Mouse (Mus musculus) T-helper 2 cell (primary cell): ENCODE measurements at regions not wholly inside any gene's neighbourhood (a gene's known extent, or its start where the extent isn't known, plus 50 kb on each side); places are given as distances from the start of the nearest gene placed in this dataset.

Experiments used
- in situ Hi-C: fragments of 300-600 bp; cut with MboI, MseI; formaldehyde crosslinking; loops from one replicate; pipeline ENCODE4 v1.15.1; 2025; ENCODE audit warnings: high pct_unique_total_duplicates

DNA sequence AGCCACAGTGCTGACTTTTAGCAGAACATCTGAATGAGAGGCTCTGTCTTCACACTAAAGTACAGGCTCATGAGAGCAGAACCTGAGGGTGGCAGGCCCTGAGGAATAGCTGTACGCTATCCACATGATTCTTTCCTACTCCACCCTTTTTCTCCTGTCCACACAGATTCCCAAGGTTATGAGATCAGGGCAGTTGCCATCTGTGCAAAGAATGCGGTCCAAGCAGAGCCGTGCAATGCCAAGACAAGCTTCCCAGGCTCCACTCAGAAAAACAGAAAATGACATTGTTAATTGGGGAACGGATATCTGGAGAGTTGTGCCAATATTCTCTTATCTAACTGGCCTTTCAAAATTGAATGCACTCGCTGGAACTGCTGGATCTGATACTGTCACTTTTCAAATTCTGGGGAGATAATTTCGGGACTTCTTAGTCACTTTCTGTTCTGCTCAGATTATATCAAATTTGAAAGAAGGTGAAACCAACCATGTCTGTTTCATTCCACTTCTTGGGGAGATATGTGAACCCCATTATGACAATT, 462.3 kb upstream of the Got2 start:
- in situ Hi-C loops, result no loop called here

DNA sequence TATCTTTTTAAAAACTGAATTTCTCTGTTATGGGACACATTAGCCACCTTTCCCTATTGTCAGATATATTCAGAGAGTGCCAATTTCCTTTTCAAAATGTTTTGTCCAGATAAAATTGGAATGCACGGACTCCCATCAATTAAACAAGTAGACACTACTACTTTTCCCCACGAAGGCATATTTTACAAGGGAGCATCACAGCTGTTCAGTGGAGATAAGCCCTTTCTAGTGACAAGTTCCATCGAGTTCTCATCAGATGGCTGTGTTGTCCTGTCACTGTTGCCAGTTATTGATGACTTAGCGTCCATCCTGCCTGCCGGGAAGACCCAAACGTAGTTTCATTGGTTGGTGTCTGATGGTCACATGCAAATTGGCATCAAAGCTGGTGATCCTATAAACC, 461.2 kb upstream of the Got2 start:
- in situ Hi-C loops, result no loop called here

DNA sequence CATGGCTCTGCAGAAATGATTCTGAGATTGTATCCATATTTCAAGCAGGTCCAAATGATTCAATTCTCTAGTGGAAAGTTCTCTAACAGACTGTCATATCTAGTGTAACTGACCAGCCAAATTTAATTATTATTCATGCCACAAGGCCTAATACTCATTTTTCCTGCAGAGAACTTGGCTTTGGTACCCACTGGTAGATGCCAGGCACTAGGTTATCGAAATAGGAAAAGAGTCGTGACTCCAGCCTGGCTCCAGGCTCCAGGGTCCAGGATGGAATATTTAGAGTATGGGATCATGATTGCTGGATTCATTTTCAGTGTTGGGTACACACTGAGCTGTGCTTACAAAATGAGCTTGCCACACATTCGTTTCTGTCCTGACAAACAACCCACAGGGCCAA, 452.4 kb upstream of the Got2 start:
- in situ Hi-C loops, result no loop called here

DNA sequence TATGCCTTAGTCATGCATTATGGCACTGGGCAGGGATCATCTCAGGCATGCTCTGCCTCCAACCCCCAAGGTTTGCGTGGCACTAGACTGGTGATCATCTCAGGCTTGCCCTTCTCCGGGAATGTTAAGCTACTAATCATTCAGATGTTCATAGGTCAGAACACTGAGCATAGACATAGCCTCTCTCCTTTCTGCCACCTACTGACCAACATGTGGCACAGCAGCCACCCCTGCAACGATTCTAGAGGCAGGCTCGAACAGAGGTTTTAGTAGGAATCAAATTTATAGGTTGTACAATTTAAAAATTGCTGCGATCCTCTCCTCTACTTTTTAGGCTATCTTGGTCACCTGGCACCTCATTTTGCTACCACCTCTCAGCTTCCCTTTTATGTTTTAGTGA, 430.0 kb upstream of the Got2 start:
- in situ Hi-C loops, result no loop called here

DNA sequence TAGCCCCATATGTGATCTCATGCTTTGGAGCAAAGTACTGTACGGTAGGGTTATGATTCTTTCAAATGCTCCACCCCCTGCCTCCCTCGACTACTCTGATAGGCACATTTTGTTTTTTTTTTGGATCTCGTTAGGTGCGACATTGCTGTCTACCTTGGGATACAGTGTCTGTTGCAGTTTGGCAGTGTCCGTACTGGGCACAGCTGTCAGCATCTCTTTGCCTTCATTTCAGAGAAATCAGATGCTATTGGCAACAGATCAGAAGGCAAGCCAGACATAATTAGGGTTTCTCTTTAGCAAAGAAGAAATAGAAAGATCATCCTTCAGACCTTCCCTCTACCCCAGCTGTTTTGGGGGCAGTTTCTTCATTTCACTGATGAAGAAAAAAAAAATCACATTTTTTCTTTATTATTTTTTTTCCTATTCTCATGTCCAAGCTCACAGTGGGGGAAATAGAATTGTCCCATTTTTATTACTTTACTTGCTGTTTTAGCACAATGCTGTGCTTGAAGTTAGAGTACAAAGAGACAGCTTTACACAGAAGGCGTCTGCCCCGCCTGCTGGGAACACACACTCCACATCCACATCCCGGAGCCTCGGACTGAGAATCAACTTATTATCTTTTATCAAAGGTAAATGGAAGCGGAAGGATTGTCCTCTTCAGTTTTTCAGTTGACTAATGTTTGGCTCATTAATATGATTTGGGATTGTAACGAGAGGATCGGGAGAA, 420.8 kb upstream of the Got2 start:
- in situ Hi-C loops, result no loop called here

DNA sequence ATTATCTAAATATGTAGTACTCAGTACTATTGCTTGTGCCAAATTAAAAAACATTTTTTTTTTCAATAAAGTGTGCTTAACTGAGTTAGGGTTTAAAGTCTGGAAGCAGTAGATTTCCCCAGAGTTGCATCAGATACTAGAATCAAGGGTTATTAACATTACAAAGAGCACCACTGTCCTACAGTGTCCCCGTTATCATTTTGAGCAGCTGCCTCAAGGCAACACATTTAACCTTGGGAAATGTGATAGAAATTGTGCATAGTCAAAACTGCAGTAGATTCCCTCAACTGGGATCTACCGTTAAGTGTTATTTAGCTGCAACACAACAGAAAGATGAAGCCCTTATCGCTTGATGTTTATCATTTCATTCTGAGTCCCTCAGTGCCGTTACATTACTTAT, 408.3 kb upstream of the Got2 start:
- in situ Hi-C loops, result no loop called here

DNA sequence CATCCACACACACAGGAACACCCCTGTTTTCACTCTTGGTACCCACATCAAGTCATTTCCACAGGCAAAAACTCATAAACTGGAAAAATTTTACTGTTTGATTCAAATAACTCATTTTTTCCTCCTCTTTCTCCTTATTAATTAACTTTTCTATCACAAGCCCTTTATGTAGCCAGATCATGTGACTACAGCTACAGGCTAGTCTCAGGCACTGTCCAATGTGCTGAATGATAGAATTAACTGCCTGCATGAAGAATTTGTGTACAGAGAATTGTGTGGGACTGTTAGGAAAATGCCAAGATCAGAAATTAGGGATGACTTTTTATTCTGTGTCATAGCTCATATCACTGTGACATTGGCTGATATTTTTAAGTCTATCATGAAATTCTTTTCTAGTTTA, 402.4 kb upstream of the Got2 start:
- in situ Hi-C loops, result no loop called here

DNA sequence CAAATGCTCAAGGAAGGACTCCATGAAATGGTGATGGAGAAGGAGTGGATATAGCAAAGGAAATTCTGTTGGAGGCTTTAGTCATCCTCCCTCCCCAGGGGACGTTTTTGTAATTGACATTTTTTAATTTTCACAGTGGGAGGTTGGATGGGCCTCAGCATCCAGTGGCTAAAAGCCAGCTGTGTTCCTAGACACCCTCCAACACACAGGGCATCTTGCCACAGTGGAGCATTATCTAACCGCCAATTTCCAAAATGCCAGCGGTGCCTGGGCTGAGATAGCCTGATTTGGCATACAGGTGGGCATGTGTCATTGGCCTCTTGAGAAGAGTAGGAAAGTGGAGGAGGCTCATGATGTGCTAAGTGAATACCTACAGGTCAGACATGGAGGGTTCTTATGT, 401.2 kb upstream of the Got2 start:
- in situ Hi-C loops, result no loop called here

DNA sequence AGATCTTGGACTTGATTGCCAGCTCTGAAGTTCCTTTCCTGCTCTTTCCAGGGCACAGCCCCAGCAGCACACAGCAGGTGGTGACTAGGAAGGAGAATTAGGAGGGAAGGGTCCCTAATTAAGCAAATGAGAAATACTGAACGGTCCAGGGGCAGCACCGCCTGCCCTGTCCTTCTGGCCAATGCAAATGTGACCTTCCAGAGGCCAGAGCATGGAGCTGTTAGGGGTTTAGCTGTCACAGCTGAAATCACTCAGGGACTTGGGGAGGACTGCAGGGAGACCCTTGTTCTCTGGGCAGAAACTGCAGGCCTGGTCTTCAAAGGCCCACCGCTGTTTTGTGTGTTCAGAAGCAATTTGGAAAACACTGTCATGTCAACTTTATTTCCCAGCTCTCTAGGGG, 400.2 kb upstream of the Got2 start:
- in situ Hi-C loops, result no loop called here

DNA sequence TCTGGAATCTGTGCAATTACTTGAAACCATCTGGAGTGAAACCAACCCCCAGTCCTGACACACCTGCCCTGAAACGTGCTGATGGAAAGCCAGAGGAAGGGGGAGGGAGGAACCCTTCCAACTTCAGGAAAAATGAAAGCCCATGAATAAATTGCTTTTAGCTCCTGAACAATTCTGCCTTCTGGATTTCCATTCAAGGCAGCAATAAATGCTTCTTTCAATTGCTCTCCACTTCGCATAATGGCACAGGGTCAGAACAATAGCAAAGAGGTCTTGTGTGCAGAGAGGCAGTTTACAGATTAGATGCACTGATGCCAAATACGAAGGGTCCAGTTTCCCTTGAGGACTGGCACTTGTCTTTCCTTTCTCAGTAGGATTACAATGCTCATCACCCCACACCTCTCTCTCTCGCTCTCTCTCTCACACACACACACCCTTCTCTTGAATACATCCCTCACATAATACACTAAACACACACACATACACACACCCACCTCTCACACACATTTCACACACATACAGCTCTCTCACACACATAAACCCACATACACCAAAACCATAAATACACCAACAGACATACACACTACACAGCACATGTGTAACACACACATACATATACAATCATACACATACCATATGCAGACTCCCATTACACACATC, 389.3 kb upstream of the Got2 start:
- in situ Hi-C loops, result no loop called here

DNA sequence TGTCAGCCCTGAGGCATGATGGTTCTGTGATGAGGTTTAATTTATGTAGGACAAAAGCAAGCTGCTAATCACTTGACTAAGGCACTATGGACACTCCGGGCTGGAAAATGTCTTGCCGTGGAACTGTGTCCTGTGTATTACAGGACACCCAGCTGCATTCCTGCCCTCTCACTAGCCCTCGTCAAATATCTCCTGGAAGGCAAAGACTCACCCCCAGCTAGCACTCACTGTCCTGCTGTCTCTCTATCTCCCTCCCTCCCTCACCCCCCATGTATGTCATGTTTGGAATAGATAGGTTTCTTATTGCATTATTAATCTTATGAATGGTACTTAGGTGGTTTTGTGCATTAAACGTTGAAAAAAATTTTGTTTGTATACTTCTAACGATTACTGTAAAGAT, 388.7 kb upstream of the Got2 start:
- in situ Hi-C loops, result no loop called here

DNA sequence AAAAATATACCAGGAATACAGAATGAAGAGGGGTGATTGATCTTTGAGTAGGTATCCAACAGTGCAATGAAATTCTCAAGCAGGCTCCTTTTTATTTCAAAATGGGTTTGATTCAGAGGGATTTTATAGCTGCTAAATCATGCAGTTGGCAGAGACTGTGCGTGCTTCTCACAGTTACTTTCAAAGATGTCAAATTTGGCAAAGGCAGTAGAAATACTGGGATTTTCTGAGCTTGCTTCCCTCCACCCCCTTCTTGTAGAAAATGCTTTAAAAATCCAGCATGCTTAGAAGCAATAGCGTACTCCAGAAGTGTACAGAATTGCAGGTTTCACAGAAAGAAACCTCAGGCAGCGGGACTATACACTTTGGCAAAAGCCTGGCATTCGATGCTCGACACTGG, 367.9 kb upstream of the Got2 start:
- in situ Hi-C loops, result no loop called here

DNA sequence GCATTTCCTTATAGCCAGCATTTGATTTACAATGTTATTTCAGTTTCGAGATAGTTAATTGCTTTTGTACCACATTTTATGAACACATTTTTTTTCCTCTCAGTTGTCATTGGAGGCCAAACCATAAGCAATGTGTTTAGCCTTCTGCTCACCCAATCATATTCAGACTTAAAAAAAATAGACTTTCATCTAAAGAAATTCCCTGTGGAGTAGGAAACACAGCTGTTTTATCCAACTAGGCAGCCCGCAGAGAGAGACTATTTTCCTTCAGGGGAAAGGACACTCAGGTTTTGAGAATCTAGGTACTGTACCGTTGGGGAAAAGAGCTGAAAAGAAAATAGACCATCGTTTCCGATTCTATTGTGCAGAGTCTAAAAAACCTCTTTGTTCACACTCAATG, 367.5 kb upstream of the Got2 start:
- in situ Hi-C loops, result no loop called here

DNA sequence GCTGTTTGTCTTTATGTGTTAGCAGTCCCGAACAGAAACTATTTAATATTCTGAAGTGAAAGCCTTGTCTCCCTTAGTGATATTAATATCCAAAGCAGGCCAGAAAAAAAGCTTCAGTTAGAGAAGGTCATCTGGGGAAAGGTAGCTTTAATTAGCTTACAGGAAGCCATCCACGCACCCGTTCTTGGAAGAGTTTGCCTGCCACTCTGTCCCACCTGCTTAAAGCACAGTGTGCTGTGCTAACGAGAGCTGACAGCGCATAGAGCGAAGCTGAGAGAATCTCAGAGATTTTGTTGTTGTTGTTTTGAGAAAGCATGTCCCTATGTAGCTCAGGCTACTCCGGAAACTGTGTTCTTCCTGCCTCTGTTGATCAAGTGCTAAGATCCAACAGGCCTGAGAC, 357.7 kb upstream of the Got2 start:
- in situ Hi-C loops, result no loop called here

DNA sequence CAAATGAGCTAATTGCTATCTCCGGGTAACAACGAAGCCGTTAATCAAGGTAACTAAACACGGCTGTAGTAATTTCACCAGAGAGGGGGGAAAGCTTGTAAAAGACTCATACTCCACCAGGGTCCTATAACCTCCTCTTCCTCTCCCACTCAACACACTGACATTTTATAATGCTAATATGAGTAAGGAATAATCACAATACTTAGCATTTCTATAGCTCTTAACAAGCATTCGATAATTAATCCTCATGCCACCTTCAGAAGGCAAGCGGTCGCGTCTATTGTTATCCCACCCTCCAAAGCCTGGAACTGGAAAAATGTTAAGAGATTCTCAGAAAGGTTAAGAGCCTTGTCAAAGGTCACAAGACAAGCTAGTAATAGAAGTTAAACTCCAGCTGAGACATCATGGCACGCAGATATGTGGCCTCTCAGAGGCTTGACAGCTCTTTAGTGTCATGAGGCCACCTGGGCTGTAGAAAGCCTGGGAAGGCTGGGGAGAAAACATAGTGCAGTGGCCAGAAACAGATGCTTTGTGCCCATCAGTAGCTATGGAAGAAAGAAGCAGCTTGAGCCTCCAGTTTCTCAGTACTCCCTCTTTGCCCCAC, 356.3 kb upstream of the Got2 start:
- in situ Hi-C loops, result no loop called here

DNA sequence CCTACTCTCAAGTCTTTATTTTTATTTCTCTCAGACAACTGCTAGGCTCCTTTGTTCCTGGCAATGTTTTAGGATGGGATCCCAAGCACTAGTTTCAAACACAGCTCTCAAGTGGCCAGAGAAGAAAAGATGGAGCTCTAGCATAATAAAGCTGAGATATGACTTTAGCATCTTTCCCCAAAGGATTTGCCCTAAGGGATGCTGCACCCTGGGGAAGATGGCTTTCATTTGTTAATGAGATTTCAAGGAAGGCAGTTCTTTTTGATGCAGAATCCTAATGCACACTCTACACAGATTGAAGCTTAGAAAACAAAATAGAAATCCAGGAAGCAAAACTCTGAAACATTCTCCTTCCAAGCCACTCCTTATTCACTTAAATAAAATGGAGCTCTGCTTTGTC, 350.1 kb upstream of the Got2 start:
- in situ Hi-C loops, result no loop called here

DNA sequence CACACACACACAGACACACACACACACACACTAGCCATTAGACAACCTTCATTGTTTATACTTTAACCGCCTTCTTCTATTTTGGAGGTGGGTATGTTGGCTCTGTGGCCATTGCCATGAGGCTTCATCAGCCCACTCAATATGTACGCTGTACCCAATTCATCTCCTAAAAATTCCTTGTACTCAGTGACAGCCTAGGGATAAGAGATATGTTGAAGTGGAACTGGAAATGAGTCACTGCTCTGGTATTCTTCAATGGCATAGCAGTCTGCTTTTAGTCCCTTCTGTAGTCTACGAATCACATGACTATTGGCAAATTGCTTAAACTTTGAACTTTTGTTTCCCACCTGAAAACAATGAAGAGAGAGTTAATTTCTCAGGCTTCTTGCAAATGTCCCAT, 349.6 kb upstream of the Got2 start:
- in situ Hi-C loops, result no loop called here

DNA sequence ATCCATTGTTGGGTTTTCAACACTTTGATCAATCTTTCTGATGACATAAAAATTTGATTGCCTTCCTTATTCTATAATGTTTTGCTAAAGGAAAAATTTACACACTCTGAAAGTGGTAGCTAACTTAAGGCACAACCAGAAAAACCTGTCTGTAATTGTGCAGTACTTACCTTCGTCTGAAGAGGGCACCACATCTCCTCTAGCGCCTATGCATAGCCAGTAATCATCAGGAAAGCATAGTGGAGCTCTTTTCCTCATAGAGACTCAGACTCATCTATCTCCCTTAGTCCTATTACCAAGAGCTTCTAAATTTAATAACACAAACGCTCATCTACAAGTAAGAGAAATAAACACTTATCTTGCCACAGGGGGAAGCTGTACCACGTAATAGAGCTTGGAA, 342.1 kb upstream of the Got2 start:
- in situ Hi-C loops, result no loop called here
